Mouse (Mus musculus) ovary, postnatal 14 days (tissue): ENCODE results near the gene Pdcd6ip.
A peak's percentile ranks its signal among the peaks of the same experiment; 100 is the strongest.
"Not testable (repeated sequence)": the region's sequence is repeated elsewhere in the genome, so short reads cannot be mapped to it uniquely, and the experiment has no call there.

Source experiments
- DNase-seq: peaks from one replicate; pipeline ENCODE4 v3.0.0; 2022; ENCODE audit warnings: low spot score

The Pdcd6ip gene

DNA sequence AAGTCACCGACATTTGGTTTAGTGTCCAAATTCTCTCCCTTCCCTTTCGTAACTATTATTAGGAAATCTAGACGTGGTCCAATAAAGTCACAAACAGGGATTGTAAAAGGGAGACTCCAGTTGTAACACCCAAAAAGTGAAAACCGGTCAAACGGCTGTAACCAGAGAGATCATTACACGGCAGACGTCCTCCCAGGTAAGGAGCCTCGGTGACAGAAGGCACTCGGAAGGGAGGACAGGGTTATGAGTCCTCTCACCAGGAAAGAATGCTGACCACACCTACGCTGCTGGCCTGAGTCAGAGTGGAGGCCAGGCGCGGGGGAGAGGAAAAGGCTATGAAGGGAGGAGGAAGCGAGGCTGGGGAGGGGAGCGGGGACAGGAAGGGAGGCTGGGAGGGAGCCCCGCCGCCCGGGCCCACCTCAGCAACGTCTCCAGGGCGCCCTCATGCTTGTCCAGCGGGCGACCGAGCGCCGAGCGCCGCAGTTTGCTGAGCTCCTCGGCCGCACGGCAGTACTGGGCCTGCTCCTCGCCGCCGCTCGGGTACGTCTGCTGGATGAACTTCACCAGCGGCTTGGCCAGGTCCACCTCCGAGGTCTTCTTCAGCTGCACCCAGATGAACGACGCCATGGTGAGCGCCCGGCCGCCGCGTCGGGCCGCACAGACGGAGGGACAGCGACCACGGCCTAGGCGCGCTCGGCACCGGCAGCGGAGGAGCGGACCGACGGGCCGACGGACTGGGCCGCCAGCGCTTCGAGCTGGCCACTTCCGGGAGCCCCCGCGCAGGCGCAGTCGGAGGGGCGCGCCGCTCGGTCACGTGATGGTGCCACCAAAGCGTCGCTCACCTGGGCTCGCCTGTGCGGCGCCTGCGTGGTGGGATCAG, at the start of gene Pdcd6ip:
Gene Pdcd6ip (minus strand): TSS at position 779 of the 880 bp plus-strand sequence.
- peak; percentile 92 for DNase-seq

GRCm38 (mm10) chr9:113755888-113756719, 48.0 kb upstream of the Pdcd6ip start:
- DNase-seq: no peak

DNA sequence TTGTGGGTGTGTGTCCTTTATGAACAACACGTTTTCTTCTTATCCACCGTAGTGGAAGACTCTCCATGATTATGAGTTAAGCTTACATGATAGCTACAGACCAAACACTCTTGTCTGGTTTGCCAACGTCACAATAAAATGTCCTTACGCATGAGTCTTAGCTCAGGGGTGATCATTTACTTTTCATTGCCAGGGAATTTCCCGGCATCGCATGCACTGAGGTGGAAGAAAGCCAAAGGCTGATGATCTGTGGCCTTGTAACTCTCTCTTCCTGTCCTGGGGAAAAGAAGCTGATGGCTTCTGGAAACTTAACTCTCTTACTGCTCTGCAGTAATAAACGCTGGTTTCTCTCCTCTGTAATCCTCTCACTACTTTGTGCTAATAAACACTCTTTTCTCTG, 41.3 kb upstream of the Pdcd6ip start:
- DNase-seq: no peak

GRCm38 (mm10) chr9:113743291-113743690, 35.2 kb upstream of the Pdcd6ip start:
- no peak for DNase-seq

- no peak for DNase-seq
These were observed 34.3 kb upstream of the Pdcd6ip start for GRCm38 (mm10) chr9:113742361-113742794.

- peak; percentile 46 for DNase-seq
These were observed 33.6 kb upstream of the Pdcd6ip start for GRCm38 (mm10) chr9:113741637-113742137.

DNA sequence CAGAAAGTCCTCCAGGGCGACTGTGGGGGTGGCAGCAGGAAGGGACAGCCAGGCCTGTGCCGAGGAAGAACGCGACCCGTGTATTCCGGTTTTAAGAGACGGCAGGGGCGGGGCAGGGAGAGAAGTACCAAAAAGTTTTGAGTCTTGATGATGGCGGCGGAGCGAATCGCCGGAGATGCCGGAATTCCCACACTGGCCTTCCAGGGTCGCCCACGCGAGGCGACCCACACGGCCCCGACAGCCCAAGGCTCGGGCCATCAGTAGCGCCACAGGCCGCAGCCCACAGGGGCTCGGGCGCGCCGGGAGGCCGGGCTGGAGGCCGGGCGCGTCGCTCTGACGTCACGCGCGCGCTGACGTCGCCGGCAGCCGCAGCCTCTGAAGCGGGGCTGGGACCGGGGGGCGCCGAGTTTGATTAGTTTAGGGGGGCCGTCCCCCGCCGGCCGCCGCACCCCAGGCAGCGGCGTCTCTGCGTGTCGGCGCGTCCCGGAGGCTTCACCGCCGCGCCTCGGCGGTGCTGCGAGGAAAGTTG, 33.1 kb upstream of the Pdcd6ip start, which contains the start of gene Clasp2:
Gene Clasp2 (plus strand): TSS at position 366 of the 529 bp plus-strand sequence.
- DNase-seq: peak; percentile 76

DNA sequence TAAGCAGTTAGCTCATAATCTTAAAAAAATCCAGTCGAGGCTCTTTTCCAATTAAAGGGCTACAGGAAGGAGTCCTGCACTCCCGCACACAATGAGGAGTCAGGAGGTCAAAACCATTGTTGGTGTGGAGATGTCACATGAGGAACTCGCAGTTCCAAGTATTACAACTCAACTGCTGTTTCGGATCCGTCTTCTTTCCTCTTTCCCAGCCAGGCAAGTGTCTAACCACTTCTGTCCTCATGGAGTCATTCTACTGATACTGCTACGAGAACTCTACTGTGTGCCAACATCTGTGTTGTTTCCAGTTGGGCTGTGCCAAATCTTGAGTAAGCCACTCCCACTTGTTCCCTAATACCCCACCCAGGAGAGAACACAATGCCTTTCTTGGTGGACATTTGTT, 30.9 kb upstream of the Pdcd6ip start:
- DNase-seq: no peak

- no peak for DNase-seq
These were observed 30.0 kb upstream of the Pdcd6ip start for GRCm38 (mm10) chr9:113738021-113738420.

GRCm38 (mm10) chr9:113735920-113736319, 27.9 kb upstream of the Pdcd6ip start:
- no peak for DNase-seq

DNA sequence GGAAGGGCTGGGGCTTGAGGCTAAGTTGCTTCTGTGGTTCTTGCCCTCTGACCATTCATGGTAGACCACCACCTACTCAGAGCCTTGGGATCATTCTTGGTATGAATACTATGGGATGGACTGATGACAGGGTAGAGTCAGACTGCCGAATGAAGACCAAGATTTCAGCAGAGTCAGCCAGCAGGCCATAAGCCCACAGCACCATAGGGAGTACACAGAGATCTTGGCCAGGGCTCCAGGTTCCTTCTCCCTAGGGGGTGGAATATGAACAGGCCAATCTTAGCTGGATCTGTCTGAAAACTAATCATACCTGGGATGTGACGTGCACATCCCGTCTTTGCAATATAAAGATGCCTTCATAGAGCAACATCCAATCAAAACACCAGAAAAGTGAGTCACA, 23.5 kb upstream of the Pdcd6ip start:
- DNase-seq: no peak

GRCm38 (mm10) chr9:113726991-113727680, 19.1 kb upstream of the Pdcd6ip start:
- DNase-seq: no peak

DNA sequence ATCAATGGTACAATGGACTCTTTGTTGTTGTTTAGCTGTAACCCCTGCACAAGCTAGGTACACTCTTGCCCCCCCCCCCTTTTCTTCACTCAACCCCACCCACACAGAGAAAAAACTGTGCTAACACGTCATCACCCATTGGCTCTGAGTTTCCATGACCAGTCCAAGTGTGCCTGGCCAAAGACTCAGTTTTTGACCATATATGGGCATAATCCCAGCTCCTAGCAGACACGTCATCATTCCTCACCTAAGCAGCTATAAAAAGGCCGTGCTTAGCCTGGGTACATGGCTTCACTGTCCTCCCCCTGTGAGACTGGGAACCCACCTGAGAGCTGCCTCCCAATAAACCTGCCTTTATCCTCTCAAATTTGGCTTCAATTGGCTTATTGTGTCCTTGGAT, 18.1 kb upstream of the Pdcd6ip start:
- no peak for DNase-seq

- DNase-seq: not testable (repeated sequence)
These were observed 17.6 kb upstream of the Pdcd6ip start for GRCm38 (mm10) chr9:113725609-113726008.

DNA sequence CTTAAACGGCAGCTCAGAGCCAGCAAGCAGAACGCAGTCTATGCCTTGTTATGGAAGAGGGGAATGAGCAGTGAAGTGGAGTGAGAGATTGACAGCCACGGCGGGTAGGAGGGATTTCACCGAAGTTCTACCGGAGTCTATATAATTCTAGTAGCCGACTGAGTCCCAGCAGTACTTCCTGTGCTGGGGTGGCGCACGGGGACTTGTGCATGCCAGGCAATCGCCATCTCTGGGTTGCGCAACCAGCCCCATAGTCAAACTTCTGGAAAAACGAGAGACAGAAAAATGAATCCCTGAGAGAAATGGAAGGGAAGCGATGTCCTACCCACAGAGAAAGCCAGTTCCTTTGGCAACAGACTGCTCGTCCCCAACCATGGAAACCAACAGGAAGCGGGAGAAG, 16.6 kb upstream of the Pdcd6ip start:
- DNase-seq: no peak

DNA sequence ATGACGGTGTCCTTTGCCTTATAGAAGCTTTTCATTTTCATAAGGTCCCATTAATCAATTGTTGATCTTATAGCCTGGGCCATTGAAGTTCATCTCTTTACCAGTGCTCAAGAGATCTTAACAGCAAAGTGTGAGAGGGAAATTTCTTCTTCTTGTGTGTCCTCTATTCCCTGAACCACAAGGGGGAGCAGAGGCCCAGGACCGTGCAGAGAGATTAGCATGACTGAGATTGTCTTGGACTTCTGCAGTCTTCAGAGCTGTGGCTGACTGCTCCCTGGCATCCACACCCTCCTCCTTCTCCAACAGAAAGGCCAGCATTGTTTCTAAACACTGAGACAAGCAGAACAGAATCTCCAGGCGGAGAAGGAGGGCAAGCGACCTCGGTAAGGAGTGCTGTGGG, 11.0 kb upstream of the Pdcd6ip start:
- DNase-seq: no peak

- no peak for DNase-seq
These were observed 2.8 kb upstream of the Pdcd6ip start for GRCm38 (mm10) chr9:113710871-113711270.

DNA sequence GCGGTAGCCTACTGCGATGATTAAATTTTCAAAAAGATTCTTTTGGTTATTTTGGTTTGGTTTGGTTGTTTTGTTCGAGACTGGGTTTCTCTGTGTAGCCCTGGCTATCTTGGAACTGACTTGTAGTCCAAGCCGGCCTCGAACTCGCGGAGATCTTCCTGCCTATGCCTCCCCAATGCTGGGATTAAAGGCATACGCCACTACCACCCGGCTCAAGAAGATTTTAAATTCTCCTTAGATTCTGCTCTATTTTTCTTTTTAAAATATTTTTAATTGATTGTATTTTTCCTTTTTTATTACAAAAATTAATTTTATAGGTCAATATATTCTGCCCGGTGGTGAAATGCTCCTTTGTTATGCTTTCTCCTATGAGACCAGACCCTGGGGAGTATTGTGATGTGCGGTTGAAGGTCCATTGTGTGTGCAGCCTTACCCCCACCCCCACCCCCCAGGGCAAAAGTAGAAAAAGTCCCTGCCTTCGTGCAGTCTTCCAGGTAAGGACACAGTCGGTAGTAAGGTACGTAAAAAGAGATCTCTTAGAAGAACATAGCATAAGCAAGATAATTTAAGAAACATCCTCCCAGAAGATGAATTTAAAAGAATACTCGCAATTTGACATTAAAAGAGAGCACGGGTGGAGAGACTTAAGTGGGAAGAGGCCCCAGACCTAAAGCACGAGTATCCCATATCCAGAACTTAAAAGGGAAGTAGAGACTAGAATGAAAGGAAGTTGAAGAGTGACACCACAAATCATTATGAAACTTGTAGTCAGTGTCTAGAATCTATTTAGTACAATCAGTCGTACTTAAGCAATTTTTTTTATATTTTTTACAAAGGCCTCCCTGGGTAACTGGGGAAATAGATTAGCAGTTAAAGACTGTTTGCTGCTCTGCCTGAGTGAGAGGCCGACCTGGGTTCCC, 562 bp upstream of the Pdcd6ip start:
- no peak for DNase-seq

DNA sequence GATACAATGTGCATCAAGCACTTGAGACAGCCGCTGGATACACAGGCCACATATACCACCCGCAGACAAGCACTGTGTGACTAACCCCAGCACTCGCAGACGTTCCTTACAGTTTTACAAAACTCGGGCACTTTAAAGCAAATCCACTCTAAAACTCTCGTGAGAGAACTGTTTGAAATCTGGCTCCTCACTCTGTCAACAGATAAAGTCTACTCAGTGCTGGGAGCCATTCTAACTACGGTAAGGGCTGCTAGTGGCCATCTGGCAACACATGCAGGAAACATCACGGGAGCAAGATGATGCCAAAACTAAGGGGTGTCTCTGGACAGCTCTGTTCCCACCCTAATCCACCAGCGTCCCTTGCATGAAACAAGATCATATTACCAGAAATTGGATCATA, 1.2 kb downstream of the Pdcd6ip start:
- DNase-seq: no peak

- DNase-seq: no peak
These were observed 2.0 kb downstream of the Pdcd6ip start for GRCm38 (mm10) chr9:113706108-113706507.
